Mouse (Mus musculus) frontal cortex, postnatal 25 days (tissue): Measurements from ENCODE around the gene Gm21119.

Source experiments
- DNase-seq, 2 experiments: peaks; one replicate each; pipeline ENCODE4 v3.0.0; 2022; ENCODE audit warnings: low spot score in 2 of 2

Gm21119 gene

GRCm38 (mm10) chr8:20652976-20653375 is 38.3 kb downstream of the Gm21119 start:
- peak; percentile 3 for DNase-seq

GRCm38 (mm10) chr8:20678418-20678817 is 63.7 kb downstream of the Gm21119 start:
- peak in 1 of 2 experiments; percentile 1 for DNase-seq
